Mouse (Mus musculus) embryonic facial prominence, embryonic 13.5 days (tissue): ENCODE measurements around the gene Msi1. TPM values are rescaled to one million over a fixed set of nuclear protein-coding genes. Genes with fewer than 3 reads are reported as not detected.
"Not testable (repeated sequence)": the region's sequence is repeated elsewhere in the genome, so short reads cannot be mapped to it uniquely, and the experiment has no call there.

Experiments used
- ATAC-seq: fragments of 200-750 bp; cut with Nextera tagmentation; 2 replicates; pipeline ENCODE4 v1.8.0; 2017; ENCODE audit warnings: low read depth; ENCODE audit not compliant: insufficient number of reproducible peaks, insufficient read depth, low FRiP score, low TSS enrichment
- H3K27ac ChIP-seq: fragments of 300-500 bp; sonication (generic); 2 replicates; pipeline ENCODE4 v1.5.1; 2015; ENCODE audit warnings: moderate library complexity, mild to moderate bottlenecking, inconsistent platforms
- H3K27me3 ChIP-seq: fragments of 300-500 bp; sonication (generic); 2 replicates; pipeline ENCODE4 v1.6.1; 2015; ENCODE audit warnings: mild to moderate bottlenecking, inconsistent platforms
- H3K36me3 ChIP-seq: fragments of 300-500 bp; sonication (generic); 2 replicates; pipeline ENCODE4 v1.6.1; 2015; ENCODE audit warnings: mild to moderate bottlenecking, inconsistent platforms
- H3K4me1 ChIP-seq: fragments of 300-500 bp; sonication (generic); 2 replicates; pipeline ENCODE4 v1.6.1; 2015; ENCODE audit warnings: inconsistent platforms
- H3K4me2 ChIP-seq: fragments of 300-500 bp; sonication (generic); 2 replicates; pipeline ENCODE4 v1.6.1; 2015; ENCODE audit warnings: moderate library complexity, mild to moderate bottlenecking, inconsistent platforms
- H3K4me3 ChIP-seq: fragments of 300-500 bp; sonication (generic); 2 replicates; pipeline ENCODE4 v1.5.1; 2015; ENCODE audit warnings: mild to moderate bottlenecking, inconsistent platforms
- H3K9ac ChIP-seq: fragments of 300-500 bp; sonication (generic); 2 replicates; pipeline ENCODE4 v1.6.1; 2015; ENCODE audit warnings: mild to moderate bottlenecking, inconsistent platforms
- H3K9me3 ChIP-seq: fragments of 300-500 bp; sonication (generic); 2 replicates; pipeline ENCODE4 v1.6.1; 2016; ENCODE audit warnings: inconsistent platforms
- WGBS: fragments of 180-500 bp; shearing (Covaris S2); methylation state at CpG from one replicate; pipeline ENCODE4 v1.1.7; 2015; ENCODE audit warnings: mixed read lengths; 5-methylcytosine and 5-hydroxymethylcytosine counted together
- polyA plus RNA-seq: library from polyadenylated mRNA; unstranded; fragments of >200 nt; fragmentation: Nextera tagmentation; extraction: Ambion mirVana; gene quantifications from 2 replicates; pipeline ENCODE4 v1.2.1, GENCODE M21; 2015

Msi1 gene
- polyA plus RNA-seq, 1 experiment from 2014 or later, result 22.3 TPM

DNA sequence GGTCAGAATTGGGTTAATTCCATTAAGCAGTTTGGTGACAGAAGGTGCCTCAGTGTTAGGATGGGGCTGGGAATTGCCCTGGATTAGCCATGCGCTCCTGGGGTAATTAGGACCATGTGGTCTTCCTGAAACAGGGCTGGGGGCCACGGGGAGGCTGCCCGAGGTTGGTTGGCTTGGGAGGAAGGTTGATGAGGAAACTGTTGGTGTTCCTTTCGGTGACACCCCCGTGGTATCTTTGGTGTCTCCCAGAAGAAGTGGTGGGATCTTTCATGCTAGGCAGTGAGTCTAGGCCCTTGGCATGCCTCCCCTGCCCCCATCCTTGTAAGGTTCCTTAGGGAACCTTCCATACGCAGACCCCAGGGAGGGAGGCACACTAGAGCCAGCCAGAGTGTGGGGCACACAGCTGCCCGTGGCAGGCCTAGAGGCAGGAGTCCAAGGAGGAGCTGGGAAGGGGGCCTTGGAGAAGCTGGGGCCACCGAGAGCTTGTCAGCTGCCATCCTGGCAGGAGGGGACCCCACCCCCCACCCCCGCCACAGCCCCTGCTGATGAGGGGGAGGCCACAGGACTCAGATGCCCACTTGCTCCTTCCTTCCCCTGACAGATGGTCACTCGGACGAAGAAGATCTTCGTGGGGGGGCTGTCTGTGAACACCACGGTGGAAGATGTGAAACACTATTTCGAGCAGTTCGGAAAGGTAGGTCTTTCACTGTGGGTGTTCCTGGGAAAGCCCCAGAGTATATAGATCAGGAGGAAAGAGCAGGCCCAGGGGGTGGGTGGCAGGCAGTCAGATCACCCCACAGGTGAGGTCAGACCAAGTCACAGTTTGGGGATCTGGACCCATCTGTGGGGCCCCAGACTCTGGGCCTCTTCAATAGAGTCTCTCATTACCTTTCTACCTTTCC lies 5.7 kb downstream of the Msi1 start:
- Histone ChIP-seq H3K9me3 (no peaks in the 10 kb centered on the region), H3K4me1 (peaks cover 84% of the 10 kb centered on the region), H3K4me3 (peak overlapping the region; percentile 32), H3K36me3 (peaks cover 47% of the 10 kb centered on the region), H3K27ac (peak overlapping the region; percentile 97), H3K27me3 (no peaks in the 10 kb centered on the region), H3K9ac (peak overlapping the region; percentile 69), H3K4me2 (peak overlapping the region; percentile 61)
- 26% methylated on average over 15 of the region's 15 CpGs for WGBS
- ATAC-seq, result no peak

DNA sequence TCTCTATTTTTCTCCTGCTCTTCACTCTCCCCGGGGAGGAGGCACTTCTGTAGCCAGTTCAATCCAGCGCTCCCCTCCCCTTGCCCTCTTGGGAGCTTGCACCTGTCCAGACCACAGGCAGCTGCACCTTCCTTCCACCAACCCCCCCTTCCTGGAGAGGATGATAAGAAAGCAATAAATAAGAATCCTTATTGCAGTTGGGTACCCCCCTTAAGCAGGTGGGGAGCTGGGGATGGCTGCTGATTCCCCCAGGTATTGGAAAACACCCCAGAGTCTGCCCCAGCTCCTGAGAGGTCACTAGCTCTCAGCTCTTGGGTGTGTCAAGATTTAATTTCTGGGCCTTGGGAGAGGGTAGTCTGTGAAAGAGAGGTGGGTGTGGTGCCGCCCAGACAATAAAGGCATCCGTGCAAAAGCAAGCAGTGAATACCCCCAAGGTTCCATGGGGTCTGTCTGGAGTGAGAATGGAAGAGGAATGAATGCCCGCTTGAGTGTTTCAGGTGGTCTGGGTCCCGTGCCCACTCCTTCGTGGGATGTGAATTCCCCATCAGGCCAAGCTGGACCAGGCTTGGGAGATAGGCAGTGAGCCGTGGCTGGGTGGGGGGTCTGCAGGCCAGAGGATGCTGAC lies 6.5 kb downstream of the Msi1 start:
- peak overlapping the region; percentile 69 for H3K9ac ChIP-seq
- H3K27ac ChIP-seq, result peak overlapping the region; percentile 97
- peak overlapping the region; percentile 61 for H3K4me2 ChIP-seq
- WGBS, result 11% methylated on average over 8 of the region's 8 CpGs
- H3K27me3 ChIP-seq, result no peaks in the 10 kb centered on the region
- H3K9me3 ChIP-seq, result no peaks in the 10 kb centered on the region
- ATAC-seq, result no peak
- peak overlapping the region; percentile 32 for H3K4me3 ChIP-seq
- H3K36me3 ChIP-seq, result peaks cover 51% of the 10 kb centered on the region
- H3K4me1 ChIP-seq, result peaks cover 82% of the 10 kb centered on the region

- peaks cover 75% of the 10 kb centered on the region for H3K4me1 ChIP-seq
- peaks cover 58% of the 10 kb centered on the region for H3K36me3 ChIP-seq
- no peaks in the 10 kb centered on the region for H3K9me3 ChIP-seq
- no peaks in the 10 kb centered on the region for H3K27me3 ChIP-seq
- ATAC-seq, result peak; percentile 66
- WGBS, result 2% methylated on average over 42 of the region's 43 CpGs
- H3K4me2 ChIP-seq, result peak overlapping the region; percentile 61
- H3K9ac ChIP-seq, result peak overlapping the region; percentile 69
- H3K4me3 ChIP-seq, result peak overlapping the region; percentile 32
- H3K27ac ChIP-seq, result peak overlapping the region; percentile 97
These were observed 7.2 kb downstream of the Msi1 start for GRCm38 (mm10) chr5:115436421-115437124.

DNA sequence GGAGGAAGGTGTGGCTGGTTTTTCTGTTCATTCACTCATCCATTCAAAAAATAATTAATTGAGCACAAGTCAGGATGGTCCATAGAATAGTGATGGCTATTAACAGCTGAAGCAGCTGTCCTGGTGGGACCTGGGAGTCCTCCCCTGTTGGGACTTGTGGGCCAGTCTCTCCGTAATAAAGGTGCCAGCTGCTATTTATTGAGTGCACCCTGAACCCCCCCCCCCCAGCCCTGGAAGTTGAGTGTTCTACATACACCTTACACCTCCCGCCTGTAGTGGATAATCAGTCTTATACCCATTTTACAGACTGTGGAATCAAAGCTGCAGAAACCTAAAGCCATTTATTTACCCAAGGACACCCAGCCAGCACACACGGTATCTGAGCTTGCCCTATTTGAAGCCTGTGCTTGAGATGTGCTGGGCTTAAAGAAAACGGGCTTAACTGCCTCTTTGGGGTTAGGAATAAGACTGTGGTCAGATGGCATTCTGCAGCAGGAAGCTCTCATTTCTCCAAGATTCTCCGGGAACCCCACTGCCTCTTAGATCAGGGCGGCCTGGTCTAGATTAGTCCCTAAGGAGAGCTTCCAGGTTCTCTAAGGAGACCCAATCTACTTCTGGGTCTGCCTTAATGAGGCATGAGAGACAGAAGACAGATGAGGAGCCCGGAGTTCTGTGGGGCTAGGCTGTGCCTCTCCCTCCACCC lies 8.0 kb downstream of the Msi1 start:
- H3K27ac ChIP-seq, result peak overlapping the region; percentile 97
- H3K36me3 ChIP-seq, result peaks cover 64% of the 10 kb centered on the region
- no peaks in the 10 kb centered on the region for H3K9me3 ChIP-seq
- peak overlapping the region; percentile 61 for H3K4me2 ChIP-seq
- peak overlapping the region; percentile 69 for H3K9ac ChIP-seq
- no peaks in the 10 kb centered on the region for H3K27me3 ChIP-seq
- no peak for ATAC-seq
- 26% methylated on average over 7 of the region's 7 CpGs for WGBS
- peaks cover 67% of the 10 kb centered on the region for H3K4me1 ChIP-seq
- no peak overlapping the region; the same call in 1 of the 2 replicates for H3K4me3 ChIP-seq

- Histone ChIP-seq H3K9me3 (no peaks in the 10 kb centered on the region), H3K4me3 (no peak overlapping the region), H3K36me3 (peaks cover 64% of the 10 kb centered on the region), H3K27ac (peak overlapping the region; percentile 97), H3K4me1 (peaks cover 61% of the 10 kb centered on the region), H3K27me3 (no peaks in the 10 kb centered on the region), H3K9ac (peak overlapping the region; percentile 44; the same call in 1 of the 2 replicates), H3K4me2 (peak overlapping the region; percentile 31)
- WGBS, result 0% methylated on average over 2 of the region's 2 CpGs
- no peak for ATAC-seq
These were observed 8.5 kb downstream of the Msi1 start for GRCm38 (mm10) chr5:115437945-115438315.

- H3K9me3 ChIP-seq, result no peaks in the 10 kb centered on the region
- peak overlapping the region; percentile 31 for H3K4me2 ChIP-seq
- no peaks in the 10 kb centered on the region for H3K27me3 ChIP-seq
- peaks cover 66% of the 10 kb centered on the region for H3K36me3 ChIP-seq
- peaks cover 55% of the 10 kb centered on the region for H3K4me1 ChIP-seq
- WGBS, result 13% methylated on average over 7 of the region's 7 CpGs
- no peak for ATAC-seq
- H3K9ac ChIP-seq, result peak overlapping the region; percentile 27; the same call in 1 of the 2 replicates
- H3K4me3 ChIP-seq, result no peak overlapping the region
- H3K27ac ChIP-seq, result peak overlapping the region; percentile 97
These were observed 9.3 kb downstream of the Msi1 start for GRCm38 (mm10) chr5:115438667-115439066.

DNA sequence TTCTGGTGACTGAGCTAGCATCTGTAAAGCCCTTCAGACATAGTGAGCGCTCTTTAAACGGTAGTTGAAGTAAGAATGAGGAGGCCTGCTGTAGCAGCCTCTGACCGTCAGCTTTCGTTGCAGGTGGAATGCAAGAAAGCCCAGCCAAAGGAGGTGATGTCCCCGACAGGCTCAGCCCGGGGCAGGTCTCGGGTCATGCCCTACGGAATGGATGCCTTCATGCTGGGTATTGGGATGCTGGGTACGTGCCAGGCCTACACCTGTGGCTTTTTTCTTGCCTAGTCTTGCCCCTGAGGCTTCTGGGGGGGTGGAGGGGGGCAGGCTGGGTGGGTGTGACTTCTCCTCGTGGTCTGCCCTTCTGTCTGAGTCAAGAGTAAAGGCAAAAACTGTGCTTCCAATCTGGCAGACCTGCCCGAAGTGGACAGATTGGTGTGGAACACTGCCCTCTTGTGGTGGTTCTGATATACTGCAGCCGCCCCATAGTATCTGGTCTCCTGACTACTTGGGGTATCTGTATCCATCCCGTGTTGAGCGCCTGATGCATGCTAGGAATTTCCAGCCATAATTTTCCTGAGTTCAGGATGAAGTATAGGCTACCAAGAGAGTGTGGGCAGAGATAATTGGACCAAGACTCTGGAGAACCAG lies 11.9 kb downstream of the Msi1 start:
- peaks cover 79% of the 10 kb centered on the region for H3K36me3 ChIP-seq
- no peak overlapping the region for H3K4me3 ChIP-seq
- no peak overlapping the region for H3K27ac ChIP-seq
- no peak overlapping the region for H3K4me2 ChIP-seq
- no peaks in the 10 kb centered on the region for H3K27me3 ChIP-seq
- no peak overlapping the region for H3K9ac ChIP-seq
- 34% methylated on average over 14 of the region's 14 CpGs for WGBS
- H3K4me1 ChIP-seq, result peaks cover 28% of the 10 kb centered on the region
- no peaks in the 10 kb centered on the region for H3K9me3 ChIP-seq
- ATAC-seq, result no peak

DNA sequence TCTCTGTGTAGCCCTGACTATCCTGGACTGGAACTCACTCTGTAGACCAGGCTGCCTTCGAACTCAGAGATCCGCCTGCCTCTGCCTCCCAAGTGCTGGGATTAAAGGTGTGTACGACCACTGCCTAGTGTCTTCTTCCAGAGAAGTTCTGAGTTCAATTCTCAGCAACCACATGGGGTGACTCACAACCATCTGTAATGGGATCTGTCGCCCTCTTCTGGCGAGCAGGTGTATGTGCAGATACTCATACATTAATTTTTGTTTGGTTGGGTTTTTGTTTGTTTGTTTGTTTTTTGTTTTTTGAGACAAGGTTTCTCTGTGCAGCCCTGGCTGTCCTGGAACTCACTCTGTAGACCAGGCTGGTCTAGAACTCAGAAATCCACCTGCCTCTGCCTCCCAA lies 13.3 kb downstream of the Msi1 start:
- not testable (repeated sequence) for H3K9ac ChIP-seq, H3K4me3 ChIP-seq, ATAC-seq, H3K4me2 ChIP-seq, H3K27me3 ChIP-seq, H3K9me3 ChIP-seq, H3K27ac ChIP-seq
- H3K4me1 ChIP-seq, result peaks cover 15% of the 10 kb centered on the region
- peaks cover 90% of the 10 kb centered on the region for H3K36me3 ChIP-seq
- 77% methylated on average over 5 of the region's 5 CpGs for WGBS

DNA sequence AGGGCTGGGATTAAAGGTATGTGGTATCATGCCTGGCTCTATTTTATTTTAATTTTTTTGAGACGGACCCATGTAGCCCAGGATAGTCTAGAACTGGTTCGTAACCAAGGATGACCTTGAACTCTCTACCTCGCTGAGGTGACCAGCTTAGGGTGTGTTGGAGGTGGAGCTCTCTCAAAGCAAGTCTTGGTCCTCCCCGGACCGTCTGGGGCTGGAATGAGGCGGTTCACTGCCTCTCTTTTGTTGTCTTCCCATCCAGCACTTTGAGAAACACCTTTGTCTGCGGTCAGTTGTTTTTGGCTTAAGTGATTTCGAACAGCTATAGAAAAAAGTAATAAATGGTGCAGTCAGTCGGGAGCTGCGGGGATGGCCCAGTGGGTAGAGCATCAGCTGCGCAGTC lies 14.7 kb downstream of the Msi1 start:
- WGBS, result 95% methylated on average over 11 of the region's 11 CpGs
- H3K9me3 ChIP-seq, result no peaks in the 10 kb centered on the region
- H3K4me3 ChIP-seq, result no peak overlapping the region
- no peak for ATAC-seq
- no peak overlapping the region for H3K4me2 ChIP-seq
- H3K27me3 ChIP-seq, result no peaks in the 10 kb centered on the region
- no peak overlapping the region for H3K9ac ChIP-seq
- H3K36me3 ChIP-seq, result peaks cover 93% of the 10 kb centered on the region
- H3K27ac ChIP-seq, result no peak overlapping the region
- H3K4me1 ChIP-seq, result peaks cover under 1% of the 10 kb centered on the region

DNA sequence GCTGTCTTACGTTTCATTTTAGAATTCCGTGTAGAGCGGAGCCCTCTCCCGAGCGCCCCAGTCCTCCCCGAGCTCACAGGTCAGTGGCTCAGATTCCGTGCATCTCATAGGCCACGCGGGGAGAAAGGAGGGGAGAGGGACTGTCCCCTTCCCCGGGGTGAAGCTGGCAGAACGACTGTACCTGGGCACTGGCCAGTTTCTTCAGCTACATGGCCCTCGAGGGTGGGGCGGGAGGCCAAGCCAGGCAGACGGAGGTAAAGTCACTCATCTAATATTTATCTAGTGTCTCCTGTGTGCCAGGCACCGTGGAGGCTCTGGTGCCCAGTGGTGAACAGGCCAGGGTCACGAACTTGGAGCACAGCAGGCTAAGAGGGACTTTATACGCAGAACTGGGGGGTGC lies 17.7 kb downstream of the Msi1 start:
- no peaks in the 10 kb centered on the region for H3K9me3 ChIP-seq
- H3K27me3 ChIP-seq, result no peaks in the 10 kb centered on the region
- H3K36me3 ChIP-seq, result peaks cover 95% of the 10 kb centered on the region
- 87% methylated on average over 17 of the region's 17 CpGs for whole genome bisulfite sequencing
- no peak overlapping the region for H3K4me3 ChIP-seq
- H3K27ac ChIP-seq, result no peak overlapping the region
- ATAC-seq, result no peak
- no peaks in the 10 kb centered on the region for H3K4me1 ChIP-seq
- no peak overlapping the region for H3K9ac ChIP-seq
- no peak overlapping the region for H3K4me2 ChIP-seq

DNA sequence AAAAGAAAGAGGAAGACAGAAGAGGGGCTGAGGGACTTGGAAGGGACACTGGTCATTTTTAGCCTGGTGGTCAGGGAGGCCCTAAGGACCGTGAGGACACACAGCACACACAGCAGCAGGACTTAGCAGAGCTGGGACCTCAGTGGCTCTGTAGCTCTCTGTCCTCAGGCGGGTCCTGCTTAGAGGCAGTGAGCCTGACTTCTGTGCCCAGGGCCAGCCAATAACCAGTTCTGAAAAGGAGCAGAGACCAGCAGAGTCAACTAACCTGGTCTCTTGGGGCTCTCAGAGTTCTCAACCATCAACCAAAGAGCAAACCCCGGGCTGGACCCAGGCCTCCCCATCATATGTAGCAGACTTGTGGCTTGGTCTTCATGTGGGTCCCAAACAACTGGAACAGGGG lies 19.8 kb downstream of the Msi1 start:
- Histone ChIP-seq H3K27me3 (no peaks in the 10 kb centered on the region), H3K4me3 (no peak overlapping the region), H3K9ac (no peak overlapping the region), H3K27ac (no peak overlapping the region), H3K4me1 (no peaks in the 10 kb centered on the region), H3K36me3 (peaks cover 95% of the 10 kb centered on the region), H3K4me2 (no peak overlapping the region), H3K9me3 (no peaks in the 10 kb centered on the region)
- ATAC-seq, result no peak
- 92% methylated on average over 3 of the region's 3 CpGs for WGBS
